Mouse (Mus musculus) small intestine, adult 2 months (tissue): ENCODE data around the gene Dusp2. TPM values are rescaled to one million over a fixed set of nuclear protein-coding genes. Genes with fewer than 3 reads are reported as not detected.

Experiments used
- H3K27ac ChIP-seq: fragments of 200-500 bp; 2 replicates; pipeline ENCODE4 v1.5.1; 2012; ENCODE audit warnings: low read depth, low read length, control low read depth, inconsistent platforms; ENCODE audit not compliant: insufficient read depth
- H3K27me3 ChIP-seq: fragments of 200-500 bp; 2 replicates; pipeline ENCODE4 v1.6.1; 2012; ENCODE audit warnings: mild to moderate bottlenecking, moderate library complexity, low read length, inconsistent platforms; ENCODE audit not compliant: control insufficient read depth, insufficient read depth
- H3K36me3 ChIP-seq: fragments of 200-500 bp; 2 replicates; pipeline ENCODE4 v1.6.1; 2012; ENCODE audit warnings: mild to moderate bottlenecking, low read length, control low read depth, inconsistent platforms; ENCODE audit not compliant: control insufficient read depth, insufficient read depth
- H3K4me1 ChIP-seq: fragments of 200-500 bp; 2 replicates; pipeline ENCODE4 v1.6.1; 2012; ENCODE audit warnings: low read length, inconsistent platforms, mixed read lengths; ENCODE audit not compliant: control insufficient read depth, insufficient read depth, insufficient read length
- H3K4me3 ChIP-seq: fragments of 200-500 bp; 2 replicates; pipeline ENCODE4 v1.5.1; 2012; ENCODE audit warnings: low read depth, mild to moderate bottlenecking, control low read depth, inconsistent platforms, low read length, moderate library complexity
- CTCF ChIP-seq: fragments of 200-500 bp; IDR thresholded peaks from 2 replicates; pipeline ENCODE4 v1.5.1; 2012; ENCODE audit warnings: low read depth, mild to moderate bottlenecking, control low read depth, inconsistent platforms, low read length, moderate library complexity, mixed read lengths; ENCODE audit not compliant: insufficient replicate concordance, insufficient read length; ENCODE audit errors: extremely low read depth
- POLR2A ChIP-seq: fragments of 200-500 bp; IDR thresholded peaks from 2 replicates; pipeline ENCODE4 v1.6.1; 2012; ENCODE audit warnings: low read depth, mild to moderate bottlenecking, control low read depth, inconsistent platforms, low read length, moderate library complexity
- WGBS: fragments of 180-500 bp; shearing (Covaris S2); methylation state at CpG from one replicate; pipeline ENCODE4 v1.1.7; 2018; 5-methylcytosine and 5-hydroxymethylcytosine counted together
- polyA plus RNA-seq: library from polyadenylated mRNA; depleted of rRNA; stranded (reverse); fragments of >200 nt; gene quantifications from 2 replicates; pipeline ENCODE4 v1.2.3, GENCODE M21; 2012

Dusp2 gene
- polyA plus RNA-seq, 1 experiment, result 10.2 TPM

GRCm38 (mm10) chr2:127341159-127341558 lies 5.2 kb downstream of the Dusp2 start:
- H3K36me3 ChIP-seq, result peaks cover 1% of the 10 kb centered on the region; the same call in 1 of the 2 replicates
- peaks cover 4% of the 10 kb centered on the region; the same call in 1 of the 2 replicates for H3K4me1 ChIP-seq
- no peak overlapping the region for H3K4me3 ChIP-seq
- WGBS, result 8% methylated on average over 3 of the region's 3 CpGs
- TF ChIP-seq CTCF, result peak; percentile 78; the same call in 1 of the 2 replicates
- TF ChIP-seq POLR2A, result no peak
- H3K27ac ChIP-seq, result no peak overlapping the region
- peaks cover 2% of the 10 kb centered on the region for H3K27me3 ChIP-seq

- Histone ChIP-seq H3K4me3 (no peak overlapping the region), H3K27ac (no peak overlapping the region), H3K36me3 (no peaks in the 10 kb centered on the region), H3K4me1 (no peaks in the 10 kb centered on the region), H3K27me3 (no peaks in the 10 kb centered on the region)
- 43% methylated on average over 1 of the region's 1 CpGs for WGBS
- TF ChIP-seq CTCF, result no peak
- no peak for TF ChIP-seq POLR2A
Observed at GRCm38 (mm10) chr2:127346334-127346733, 10.4 kb downstream of the Dusp2 start.

GRCm38 (mm10) chr2:127347147-127347985 lies 11.4 kb downstream of the Dusp2 start:
- 72% methylated on average over 13 of the region's 13 CpGs for WGBS
- Histone ChIP-seq H3K27ac (no peak overlapping the region), H3K27me3 (no peaks in the 10 kb centered on the region), H3K4me1 (no peaks in the 10 kb centered on the region), H3K4me3 (no peak overlapping the region), H3K36me3 (no peaks in the 10 kb centered on the region)
- TF ChIP-seq POLR2A, result no peak
- TF ChIP-seq CTCF, result no peak

GRCm38 (mm10) chr2:127353881-127354280 lies 17.9 kb downstream of the Dusp2 start:
- no peak for TF ChIP-seq CTCF
- no peak for TF ChIP-seq POLR2A
- no peaks in the 10 kb centered on the region for H3K36me3 ChIP-seq
- no peak overlapping the region for H3K27ac ChIP-seq

DNA sequence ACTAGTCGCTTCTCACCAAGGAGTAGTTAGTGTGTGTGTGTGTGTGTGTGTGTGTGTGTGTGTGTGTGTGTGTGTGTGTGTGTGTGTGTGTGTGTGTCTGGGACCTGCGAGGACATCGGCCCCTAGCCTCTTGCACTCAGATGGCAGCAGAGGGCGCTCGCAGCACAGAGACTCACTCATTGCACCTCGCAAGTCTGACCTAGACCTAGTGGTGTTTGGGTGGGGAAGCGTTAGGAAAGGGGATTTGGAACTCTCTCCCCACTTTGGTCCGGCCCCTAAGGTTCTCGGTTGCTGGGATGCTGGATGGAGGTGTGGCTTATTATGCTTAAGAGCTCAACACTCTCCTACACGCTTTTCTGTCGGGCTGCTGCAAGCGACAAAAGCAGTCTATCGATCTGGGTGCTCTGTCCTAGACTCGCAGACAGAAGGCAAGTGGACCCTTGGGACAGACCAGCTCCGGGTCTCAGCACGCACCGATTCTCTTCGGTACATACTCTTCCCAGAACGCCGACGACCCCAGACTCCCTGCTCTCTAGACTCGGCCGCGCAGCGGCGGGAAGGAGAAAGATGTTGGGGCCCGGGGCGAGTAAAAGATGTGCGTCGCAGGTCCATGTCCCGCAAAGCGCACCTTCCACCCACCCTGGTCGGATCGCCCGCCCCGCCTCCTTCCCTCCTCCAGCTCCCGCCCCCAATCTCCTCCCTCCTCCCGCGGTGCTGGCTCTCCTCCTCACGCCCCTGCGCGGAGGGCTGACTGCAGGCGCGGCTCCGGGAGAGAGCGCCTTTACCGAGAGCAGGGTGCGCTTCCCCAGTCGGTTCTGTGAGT lies 26.7 kb downstream of the Dusp2 start, which contains the start of gene Adra2b:
Gene Adra2b (plus strand): TSS at position 750 of the 823 bp plus-strand sequence.
- Histone ChIP-seq H3K27ac (no peak within 1 kb of the TSS), H3K36me3 (no peaks in the 10 kb centered on the region), H3K4me3 (peak within 1 kb of the TSS; percentile 56), H3K27me3 (peaks cover 23% of the 10 kb centered on the region), H3K4me1 (peaks cover 9% of the 10 kb centered on the region)
- TF ChIP-seq POLR2A, result no peak
- TF ChIP-seq CTCF, result peak; percentile 64; the same call in 1 of the 2 replicates
- 1% methylated on average over 48 of the region's 49 CpGs for WGBS

More at GRCm38 (mm10) chr2:127353881-127354280, 17.9 kb downstream of the Dusp2 start:
- WGBS, result 69% methylated on average over 4 of the region's 4 CpGs
- Histone ChIP-seq H3K4me3 (no peak overlapping the region), H3K4me1 (no peaks in the 10 kb centered on the region), H3K27me3 (no peaks in the 10 kb centered on the region)

DNA sequence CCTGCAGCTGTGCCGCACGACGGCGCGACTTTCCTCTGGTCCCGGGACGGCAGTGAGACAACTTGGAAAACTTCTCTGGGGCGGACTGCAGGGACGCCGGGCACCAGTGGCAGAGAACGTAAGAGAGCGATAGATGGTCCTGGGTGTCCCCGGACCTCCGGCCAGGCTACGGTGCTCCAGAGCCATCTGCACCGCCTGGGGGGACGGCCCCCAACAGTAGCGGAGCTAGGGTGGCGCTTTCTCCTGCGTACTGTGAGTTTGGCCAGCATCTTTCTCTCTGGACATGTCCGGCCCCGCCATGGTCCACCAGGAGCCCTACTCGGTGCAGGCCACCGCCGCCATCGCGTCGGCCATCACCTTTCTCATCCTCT lies 27.3 kb downstream of the Dusp2 start:
- Histone ChIP-seq H3K27me3 (peaks cover 23% of the 10 kb centered on the region), H3K36me3 (no peaks in the 10 kb centered on the region), H3K4me1 (peaks cover 9% of the 10 kb centered on the region), H3K4me3 (peak overlapping the region; percentile 56), H3K27ac (no peak overlapping the region)
- 2% methylated on average over 28 of the region's 28 CpGs for WGBS
- TF ChIP-seq POLR2A (no peak), CTCF (no peak)
